In genomic region chr13:95324626-95325079, GRCm38 (mm10) we compare ENCODE assay signal across 8 mouse cellular contexts. TPM values are rescaled to one million over a fixed set of nuclear protein-coding genes. Genes with fewer than 3 reads are reported as not detected.
DNase-seq lines count a peak whose midpoint lies in the region; ATAC-seq and TF ChIP-seq lines count a peak whose summit lies in the region.

No protein-coding gene starts in this region.

- H3K4me1 ChIP-seq in testis, adult 2 months (ENCODE audit: control insufficient read depth, insufficient read depth, low read length), result peaks cover 20% of the 10 kb centered on the region
- H3K4me1 ChIP-seq in heart, embryonic 12.5 days (replicated peaks), result peaks cover 25% of the 10 kb centered on the region
- H3K4me1 ChIP-seq in liver, embryonic 12.5 days, result peaks cover 26% of the 10 kb centered on the region

- peak overlapping the region; percentile 88 for H3K4me3 ChIP-seq in testis, adult 2 months (ENCODE audit: control insufficient read depth, low read depth, low read length)
- H3K4me3 ChIP-seq in heart, embryonic 12.5 days, result peak overlapping the region; percentile 94
- H3K4me3 ChIP-seq in liver, embryonic 12.5 days, result peak overlapping the region; percentile 70

- peak; percentile 85 for DNase-seq in heart, adult 11 months
- DNase-seq in heart, adult 9 months (ENCODE audit: low spot score in 2 of 2), result no peak
- DNase-seq in testis, postnatal 10 days (ENCODE audit: low spot score), result no peak
- DNase-seq in splenic B cell, adult 2 months (ENCODE audit: low read depth, low spot score), result peak; percentile 19
- no peak for DNase-seq in gastrocnemius, postnatal 25 days

- peak; percentile 22; the same call in 1 of the 2 replicates for ATAC-seq in heart, embryonic 12.5 days (ENCODE audit: insufficient number of reproducible peaks, low FRiP score)
- peak; percentile 3; the same call in 1 of the 2 replicates for ATAC-seq in liver, embryonic 12.5 days

- H3K4me2 ChIP-seq in heart, embryonic 12.5 days, result peak overlapping the region; percentile 95
- peak overlapping the region; percentile 88 for H3K4me2 ChIP-seq in liver, embryonic 12.5 days

- TF ChIP-seq POLR2A in testis, adult 2 months (IDR thresholded peaks at IDR 0.05; ENCODE audit: control insufficient read depth, low read depth, low read length), result no peak; the same call in 1 of the 2 replicates

- no peaks in the 10 kb centered on the region for H3K9me3 ChIP-seq in heart, embryonic 12.5 days (replicated peaks)
- H3K9me3 ChIP-seq in liver, embryonic 12.5 days (replicated peaks), result no peaks in the 10 kb centered on the region

- peak overlapping the region; percentile 99 for H3K9ac ChIP-seq in heart, embryonic 12.5 days
- peak overlapping the region; percentile 81 for H3K9ac ChIP-seq in liver, embryonic 12.5 days

- no peaks in the 10 kb centered on the region for H3K27me3 ChIP-seq in testis, adult 2 months (ENCODE audit: control insufficient read depth, insufficient read depth, low read length)
- H3K27me3 ChIP-seq in heart, embryonic 12.5 days (replicated peaks), result no peaks in the 10 kb centered on the region
- peaks cover 14% of the 10 kb centered on the region for H3K27me3 ChIP-seq in liver, embryonic 12.5 days (replicated peaks)
- H3K27me3 ChIP-seq in splenic B cell, adult 2 months (ENCODE audit: control insufficient read depth, insufficient read depth, low read length, poor library complexity, severe bottlenecking), result no peaks in the 10 kb centered on the region

- WGBS in heart, embryonic 12.5 days, result under 1% methylated on average over 22 of the region's 22 CpGs
- WGBS in liver, embryonic 12.5 days (ENCODE audit: insufficient replicate concordance), result 0% methylated on average over 22 of the region's 22 CpGs

- no peak for TF ChIP-seq CTCF in testis, adult 2 months (IDR thresholded peaks at IDR 0.05; ENCODE audit: control insufficient read depth, insufficient read depth, insufficient replicate concordance, low read depth, low read length)

- peak overlapping the region; percentile 93 for H3K27ac ChIP-seq in testis, adult 2 months (ENCODE audit: control insufficient read depth, insufficient read depth, low read depth, low read length)
- peak overlapping the region; percentile 97 for H3K27ac ChIP-seq in heart, embryonic 12.5 days (ENCODE audit: poor library complexity, severe bottlenecking)
- peak overlapping the region; percentile 86 for H3K27ac ChIP-seq in liver, embryonic 12.5 days

- H3K36me3 ChIP-seq in testis, adult 2 months (ENCODE audit: control insufficient read depth, insufficient read depth, low read length), result no peaks in the 10 kb centered on the region; the same call in 1 of the 2 replicates
- 0 out of 2 replicates have a peak, but pooled peaks cover 8% of the 10 kb centered on the region for H3K36me3 ChIP-seq in heart, embryonic 12.5 days
- no peaks in the 10 kb centered on the region for H3K36me3 ChIP-seq in liver, embryonic 12.5 days
- no peaks in the 10 kb centered on the region for H3K36me3 ChIP-seq in splenic B cell, adult 2 months (ENCODE audit: control insufficient read depth, insufficient read depth, low read length, poor library complexity, severe bottlenecking)

RNA-seq across cellular contexts. Expression of gene Zbed3, which starts 1.2 kb away (rescaled TPM):
- polyA plus RNA-seq in testis, adult 2 months (2012; rRNA removed), result 26.5 and 26.9 TPM in 2 replicates
- polyA plus RNA-seq in heart, embryonic 12.5 days (2016; fragmentation: Nextera tagmentation; extraction: Ambion mirVana), result 60.0 and 64.3 TPM in 2 replicates
- 13.2 and 14.4 TPM in 2 replicates for polyA plus RNA-seq in liver, embryonic 12.5 days (2016; fragmentation: Nextera tagmentation; extraction: Ambion mirVana)
- total RNA-seq in gastrocnemius, postnatal 25 days (2021), result 1 to 10 TPM; 4.8 to 5.6 TPM

RNA-seq across cellular contexts. Expression of gene Aggf1, which starts 50.5 kb away (rescaled TPM):
- 9.2 and 9.3 TPM in 2 replicates for polyA plus RNA-seq in testis, adult 2 months (2012; rRNA removed)
- polyA plus RNA-seq in heart, embryonic 12.5 days (2016; fragmentation: Nextera tagmentation; extraction: Ambion mirVana), result 30.3 and 31.6 TPM in 2 replicates
- 32.5 and 33.3 TPM in 2 replicates for polyA plus RNA-seq in liver, embryonic 12.5 days (2016; fragmentation: Nextera tagmentation; extraction: Ambion mirVana)
- 10 to 100 TPM; 16.2 to 16.5 TPM for total RNA-seq in gastrocnemius, postnatal 25 days (2021)

Comparison
In these comparisons a context has a peak if more than half of its experiments do, and no peak if none do; other contexts are left out.
1. DNase-seq: peak in heart, adult 11 months (single experiment) and splenic B cell, adult 2 months (single experiment); none in heart, adult 9 months (0 of 2), testis, postnatal 10 days (single experiment) and gastrocnemius, postnatal 25 days (single experiment).
2. Peak in every context shown above with its lines, with median percentiles within 50 percentile points of each other: H3K27ac ChIP-seq and H3K4me3 ChIP-seq.